Mouse (Mus musculus) intestine, postnatal 0 days (tissue): ENCODE measurements around the gene Sulf2. TPM values are rescaled to one million over a fixed set of nuclear protein-coding genes. Genes with fewer than 3 reads are reported as not detected.

ENCODE experiments used
- ATAC-seq: fragments of 200-750 bp; cut with Nextera tagmentation; 2 replicates; pipeline ENCODE4 v1.8.0; 2017; ENCODE audit warnings: mild to moderate bottlenecking, moderate TSS enrichment, moderate library complexity
- H3K27ac ChIP-seq: fragments of 300-500 bp; sonication (generic); 2 replicates; pipeline ENCODE4 v1.5.1; 2014; ENCODE audit warnings: mild to moderate bottlenecking, low read depth, low read length, moderate library complexity
- H3K27me3 ChIP-seq: fragments of 300-500 bp; sonication (generic); replicated peaks from 2 replicates; pipeline ENCODE4 v1.6.1; 2014; ENCODE audit warnings: low read length, mixed read lengths; ENCODE audit not compliant: control insufficient read depth, insufficient read depth
- H3K36me3 ChIP-seq: fragments of 300-500 bp; sonication (generic); 2 replicates; pipeline ENCODE4 v1.6.1; 2014; ENCODE audit warnings: mild to moderate bottlenecking, moderate library complexity; ENCODE audit not compliant: control insufficient read depth, insufficient read depth
- H3K4me1 ChIP-seq: fragments of 300-500 bp; sonication (generic); replicated peaks from 2 replicates; pipeline ENCODE4 v1.6.1; 2014; ENCODE audit warnings: antibody characterized with exemption, low read length, mixed read lengths; ENCODE audit not compliant: control insufficient read depth, insufficient read depth
- H3K4me2 ChIP-seq: fragments of 300-500 bp; sonication (generic); replicated peaks from 2 replicates; pipeline ENCODE4 v1.6.1; 2014; ENCODE audit warnings: low read depth, mild to moderate bottlenecking, moderate library complexity
- H3K4me3 ChIP-seq: fragments of 300-500 bp; sonication (generic); 2 replicates; pipeline ENCODE4 v1.5.1; 2014; ENCODE audit warnings: low read depth, low read length
- H3K9ac ChIP-seq: fragments of 300-500 bp; sonication (generic); 2 replicates; pipeline ENCODE4 v1.6.1; 2014; ENCODE audit warnings: mild to moderate bottlenecking, low read depth, low read length
- H3K9me3 ChIP-seq: fragments of 300-500 bp; sonication (generic); 2 replicates; pipeline ENCODE4 v1.6.1; 2016; ENCODE audit warnings: mixed run types; ENCODE audit not compliant: control insufficient read depth
- CTCF ChIP-seq: sonication (generic); IDR thresholded peaks from 2 replicates; pipeline ENCODE4 v1.5.1; 2016; ENCODE audit warnings: low read depth, mild to moderate bottlenecking, control low read depth, antibody characterized with exemption, moderate library complexity
- WGBS: fragments of 180-500 bp; shearing (Covaris S2); extraction: QIAGEN DNeasy Blood & Tissue Kit; methylation state at CpG from one replicate; pipeline ENCODE4 v1.1.7; 2014; 5-methylcytosine and 5-hydroxymethylcytosine counted together
- polyA plus RNA-seq: library from polyadenylated mRNA; unstranded; fragments of >200 nt; fragmentation: Nextera tagmentation; extraction: Ambion mirVana; gene quantifications from 2 replicates; pipeline ENCODE4 v1.2.1, GENCODE M21; 2015

The Sulf2 gene
- polyA plus RNA-seq, 1 experiment from 2014 or later, result 66.4 TPM

- Histone ChIP-seq H3K4me3 (no peak overlapping the region), H3K4me2 (no peak overlapping the region), H3K9ac (no peak overlapping the region), H3K36me3 (peaks cover 8% of the 10 kb centered on the region; the same call in 1 of the 2 replicates), H3K4me1 (peaks cover 14% of the 10 kb centered on the region), H3K27ac (no peak overlapping the region), H3K9me3 (no peaks in the 10 kb centered on the region), H3K27me3 (no peaks in the 10 kb centered on the region)
- no peak for TF ChIP-seq CTCF
- WGBS, result 71% methylated on average over 6 of the region's 6 CpGs
- peak; percentile 26; the same call in 1 of the 2 replicates for ATAC-seq
Observed at GRCm38 (mm10) chr2:166141039-166141438, 14.4 kb downstream of the Sulf2 start.

GRCm38 (mm10) chr2:166140427-166140826 lies 15.0 kb downstream of the Sulf2 start:
- Histone ChIP-seq H3K4me3 (no peak overlapping the region), H3K9me3 (no peaks in the 10 kb centered on the region), H3K4me2 (no peak overlapping the region), H3K27ac (peak overlapping the region; percentile 17; the same call in 1 of the 2 replicates), H3K4me1 (peaks cover 14% of the 10 kb centered on the region), H3K9ac (no peak overlapping the region), H3K36me3 (peaks cover 8% of the 10 kb centered on the region; the same call in 1 of the 2 replicates), H3K27me3 (no peaks in the 10 kb centered on the region)
- no peak for ATAC-seq
- 55% methylated on average over 9 of the region's 9 CpGs for WGBS
- no peak for TF ChIP-seq CTCF

- Histone ChIP-seq H3K27ac (no peak overlapping the region), H3K4me3 (no peak overlapping the region), H3K4me2 (no peak overlapping the region), H3K27me3 (no peaks in the 10 kb centered on the region), H3K36me3 (peaks cover 8% of the 10 kb centered on the region; the same call in 1 of the 2 replicates), H3K9ac (no peak overlapping the region), H3K9me3 (no peaks in the 10 kb centered on the region), H3K4me1 (peaks cover 8% of the 10 kb centered on the region)
- no peak for ATAC-seq
- no peak for TF ChIP-seq CTCF
- WGBS, result 69% methylated on average over 1 of the region's 1 CpGs
Observed at GRCm38 (mm10) chr2:166138308-166138707, 17.2 kb downstream of the Sulf2 start.

GRCm38 (mm10) chr2:166137467-166137866 lies 18.0 kb downstream of the Sulf2 start:
- Histone ChIP-seq H3K4me3 (no peak overlapping the region), H3K27me3 (no peaks in the 10 kb centered on the region), H3K36me3 (peaks cover 10% of the 10 kb centered on the region), H3K27ac (peak overlapping the region; percentile 22; the same call in 1 of the 2 replicates), H3K4me2 (no peak overlapping the region), H3K9ac (no peak overlapping the region), H3K9me3 (no peaks in the 10 kb centered on the region), H3K4me1 (no peaks in the 10 kb centered on the region)
- no peak for ATAC-seq
- WGBS, result 85% methylated on average over 4 of the region's 4 CpGs
- TF ChIP-seq CTCF, result no peak

GRCm38 (mm10) chr2:166135711-166136485 lies 19.6 kb downstream of the Sulf2 start:
- 0 out of 2 replicates have a peak overlapping the region, but pooled peaks have one; percentile 13 for H3K4me2 ChIP-seq
- no peaks in the 10 kb centered on the region for H3K4me1 ChIP-seq
- H3K36me3 ChIP-seq, result peaks cover 26% of the 10 kb centered on the region
- no peak overlapping the region; the same call in 1 of the 2 replicates for H3K27ac ChIP-seq
- H3K4me3 ChIP-seq, result no peak overlapping the region
- 22% methylated on average over 16 of the region's 16 CpGs for WGBS
- no peak overlapping the region for H3K9ac ChIP-seq
- no peaks in the 10 kb centered on the region for H3K9me3 ChIP-seq
- no peaks in the 10 kb centered on the region for H3K27me3 ChIP-seq
- no peak for TF ChIP-seq CTCF
- no peak for ATAC-seq

- Histone ChIP-seq H3K9me3 (no peaks in the 10 kb centered on the region), H3K4me1 (peaks cover 9% of the 10 kb centered on the region; the same call in 1 of the 2 replicates), H3K9ac (no peak overlapping the region), H3K4me3 (no peak overlapping the region), H3K36me3 (peaks cover 42% of the 10 kb centered on the region), H3K27me3 (no peaks in the 10 kb centered on the region), H3K27ac (no peak overlapping the region), H3K4me2 (no peak overlapping the region)
- WGBS, result 92% methylated on average over 4 of the region's 4 CpGs
- no peak for ATAC-seq
- TF ChIP-seq CTCF, result no peak
Observed at GRCm38 (mm10) chr2:166128756-166129155, 26.7 kb downstream of the Sulf2 start.
